Mouse (Mus musculus): Measurements from ENCODE around the gene 4930452B06Rik. TPM values are rescaled to one million over a fixed set of nuclear protein-coding genes. Genes with fewer than 3 reads are reported as not detected.
"Not testable (repeated sequence)": the region's sequence is repeated elsewhere in the genome, so short reads cannot be mapped to it uniquely, and the experiment has no call there.

The 4930452B06Rik gene
- polyA plus RNA-seq, 1 experiment from 2014 or later, result 11.9 TPM

DNA sequence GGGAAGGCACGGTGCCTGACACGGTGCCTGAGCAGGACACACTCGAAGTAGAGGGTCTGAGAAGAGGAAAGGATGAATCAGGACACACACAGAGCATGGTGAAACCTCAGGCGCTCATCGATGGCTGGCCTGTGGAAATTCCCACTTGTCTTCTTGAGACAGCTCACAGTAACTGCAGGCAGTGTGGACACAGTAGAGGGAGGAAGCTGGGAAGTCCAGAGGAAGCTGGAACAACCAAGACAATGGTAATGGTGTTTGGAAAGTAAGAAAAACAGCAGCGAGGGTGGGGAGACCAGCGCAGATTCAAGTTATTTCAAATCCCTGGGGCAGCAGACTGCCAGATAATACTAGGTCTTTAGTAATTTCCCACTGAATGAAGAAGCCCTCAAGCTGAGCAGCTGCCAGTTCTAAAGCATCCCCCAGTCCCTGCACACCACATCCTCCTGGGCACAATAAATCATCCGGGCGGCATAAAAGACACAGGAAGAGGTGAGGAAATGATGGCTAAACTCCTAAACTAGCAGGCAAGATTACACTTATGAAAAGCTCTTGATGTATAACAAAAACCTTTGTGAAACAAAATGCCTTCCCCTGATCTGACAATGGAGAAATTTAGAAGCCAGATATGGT, 24.3 kb downstream of the 4930452B06Rik start:
- Histone ChIP-seq H3K27ac (ENCODE audit: low read depth) (0 out of 2 replicates have a peak overlapping the region, but pooled peaks have one; percentile 8), H3K27me3 (ENCODE audit: insufficient read depth, low read length) (no peaks in the 10 kb centered on the region), H3K9ac (no peak overlapping the region), H3K36me3 (ENCODE audit: insufficient read depth) (no peaks in the 10 kb centered on the region), H3K4me1 (ENCODE audit: insufficient read depth) (no peaks in the 10 kb centered on the region), H3K4me3 (ENCODE audit: low read depth, low read length) (no peak overlapping the region), H3K4me2 (no peak overlapping the region), H3K9me3 (ENCODE audit: low read depth, low read length) (no peaks in the 10 kb centered on the region)
- ATAC-seq (ENCODE audit: insufficient read depth) (no peak), DNase-seq (peak; percentile 31)
- no peak for TF ChIP-seq CTCF (IDR thresholded peaks at IDR 0.05; ENCODE audit: low read depth)
- WGBS, result 67% methylated on average over 9 of the region's 9 CpGs

DNA sequence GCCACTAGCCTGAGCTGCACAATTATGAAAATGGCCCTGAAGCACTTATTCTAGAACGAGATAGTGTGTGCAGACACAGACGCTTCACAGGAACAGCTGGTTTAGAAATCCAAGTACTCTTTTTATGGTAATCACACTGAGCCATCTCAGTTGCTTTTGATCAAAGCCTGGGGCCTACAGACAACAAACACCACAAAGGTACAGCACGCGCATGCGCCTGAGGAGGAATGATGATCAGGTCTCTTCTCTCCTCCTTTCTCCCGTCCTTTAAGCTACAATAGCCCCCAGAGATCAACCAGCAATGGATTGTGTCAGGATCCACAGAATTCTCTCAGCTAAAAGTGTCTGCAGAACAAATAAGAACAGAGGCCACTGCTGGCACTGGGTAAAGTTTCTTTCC, 33.8 kb downstream of the 4930452B06Rik start:
- whole genome bisulfite sequencing, result 84% methylated on average over 6 of the region's 6 CpGs
- Histone ChIP-seq H3K9ac (no peak overlapping the region), H3K4me1 (ENCODE audit: insufficient read depth) (no peaks in the 10 kb centered on the region), H3K27me3 (ENCODE audit: insufficient read depth, low read length) (no peaks in the 10 kb centered on the region), H3K4me2 (no peak overlapping the region), H3K36me3 (ENCODE audit: insufficient read depth) (no peaks in the 10 kb centered on the region), H3K27ac (ENCODE audit: low read depth) (no peak overlapping the region), H3K4me3 (ENCODE audit: low read depth, low read length) (no peak overlapping the region), H3K9me3 (ENCODE audit: low read depth, low read length) (no peaks in the 10 kb centered on the region)
- ATAC-seq (ENCODE audit: insufficient read depth) (no peak), DNase-seq (no peak)
- no peak for TF ChIP-seq CTCF (IDR thresholded peaks at IDR 0.05; ENCODE audit: low read depth)

DNA sequence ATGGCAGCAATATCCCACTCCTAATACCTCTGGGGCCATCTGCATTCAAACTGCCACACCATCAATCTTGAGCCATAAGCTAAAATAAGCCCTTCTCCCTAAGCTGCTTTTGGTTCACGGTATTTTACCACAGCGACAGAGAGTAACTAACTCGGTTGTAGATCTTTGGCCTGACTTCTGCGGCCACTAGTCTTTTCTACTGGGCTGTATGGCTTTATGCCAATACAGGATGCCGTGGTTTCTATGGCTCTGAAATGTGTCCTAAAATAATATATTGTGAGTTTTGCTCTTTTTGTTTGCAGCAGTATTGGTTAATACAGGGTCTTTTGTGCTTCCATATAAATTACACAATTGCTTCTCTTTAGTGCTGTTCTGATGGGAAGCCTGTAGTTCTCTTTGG, 37.6 kb downstream of the 4930452B06Rik start:
- Histone ChIP-seq H3K27me3 (ENCODE audit: insufficient read depth, low read length) (no peaks in the 10 kb centered on the region), H3K4me2 (no peak overlapping the region), H3K9ac (no peak overlapping the region), H3K9me3 (ENCODE audit: low read depth, low read length) (no peaks in the 10 kb centered on the region), H3K4me3 (ENCODE audit: low read depth, low read length) (no peak overlapping the region), H3K36me3 (ENCODE audit: insufficient read depth) (no peaks in the 10 kb centered on the region), H3K4me1 (ENCODE audit: insufficient read depth) (no peaks in the 10 kb centered on the region), H3K27ac (ENCODE audit: low read depth) (no peak overlapping the region)
- ATAC-seq (ENCODE audit: insufficient read depth) (no peak), DNase-seq (no peak)
- no peak for TF ChIP-seq CTCF (IDR thresholded peaks at IDR 0.05; ENCODE audit: low read depth)
- WGBS, result 66% methylated on average over 5 of the region's 5 CpGs

GRCm38 (mm10) chr14:8627481-8627880, 38.6 kb downstream of the 4930452B06Rik start:
- DNase-seq, result no peak
- TF ChIP-seq CTCF (IDR thresholded peaks at IDR 0.05; ENCODE audit: low read depth), result no peak
- Histone ChIP-seq H3K9ac (no peak overlapping the region), H3K36me3 (ENCODE audit: insufficient read depth) (no peaks in the 10 kb centered on the region), H3K4me3 (ENCODE audit: low read depth, low read length) (no peak overlapping the region), H3K4me2 (no peak overlapping the region), H3K9me3 (ENCODE audit: low read depth, low read length) (no peaks in the 10 kb centered on the region), H3K4me1 (ENCODE audit: insufficient read depth) (no peaks in the 10 kb centered on the region), H3K27ac (ENCODE audit: low read depth) (no peak overlapping the region), H3K27me3 (ENCODE audit: insufficient read depth, low read length) (no peaks in the 10 kb centered on the region)
- no peak for ATAC-seq (ENCODE audit: insufficient read depth)
- 63% methylated on average over 4 of the region's 4 CpGs for WGBS

DNA sequence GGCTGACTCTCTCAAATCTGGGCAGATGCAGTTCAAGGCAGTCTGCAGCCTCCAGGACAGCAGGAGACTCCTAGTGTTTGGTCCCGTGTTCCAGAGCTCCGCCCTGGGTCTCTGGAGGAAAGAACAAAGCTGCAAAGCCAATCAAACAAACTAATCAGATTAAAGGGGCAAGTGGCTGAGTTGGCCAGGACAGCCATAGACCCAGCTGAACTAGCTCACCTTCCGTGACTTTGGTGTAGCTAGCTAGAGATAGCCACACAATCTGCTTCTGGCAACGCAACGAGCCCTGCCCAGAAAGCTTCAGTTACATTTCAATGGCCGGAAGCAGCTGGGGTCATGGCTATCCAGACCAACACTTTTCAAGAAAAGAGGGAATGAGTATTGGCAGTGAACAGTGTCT, 44.9 kb downstream of the 4930452B06Rik start:
- ATAC-seq (ENCODE audit: insufficient read depth) (no peak), DNase-seq (peak; percentile 31)
- H3K4me3 ChIP-seq (ENCODE audit: low read depth, low read length), result no peak overlapping the region
- no peak overlapping the region for H3K9ac ChIP-seq
- no peaks in the 10 kb centered on the region for H3K4me1 ChIP-seq (ENCODE audit: insufficient read depth)
- no peaks in the 10 kb centered on the region for H3K27me3 ChIP-seq (ENCODE audit: insufficient read depth, low read length)
- TF ChIP-seq CTCF (IDR thresholded peaks at IDR 0.05; ENCODE audit: low read depth), result no peak
- no peak overlapping the region for H3K4me2 ChIP-seq
- WGBS, result 43% methylated on average over 6 of the region's 6 CpGs
- H3K9me3 ChIP-seq (ENCODE audit: low read depth, low read length), result no peaks in the 10 kb centered on the region
- no peak overlapping the region for H3K27ac ChIP-seq (ENCODE audit: low read depth)
- H3K36me3 ChIP-seq (ENCODE audit: insufficient read depth), result no peaks in the 10 kb centered on the region

GRCm38 (mm10) chr14:8620580-8620979, 45.5 kb downstream of the 4930452B06Rik start:
- TF ChIP-seq CTCF (IDR thresholded peaks at IDR 0.05; ENCODE audit: low read depth), result no peak
- ATAC-seq (ENCODE audit: insufficient read depth) (no peak), DNase-seq (no peak)
- Histone ChIP-seq H3K4me2 (no peak overlapping the region), H3K27ac (ENCODE audit: low read depth) (no peak overlapping the region), H3K4me1 (ENCODE audit: insufficient read depth) (no peaks in the 10 kb centered on the region), H3K36me3 (ENCODE audit: insufficient read depth) (no peaks in the 10 kb centered on the region), H3K9me3 (ENCODE audit: low read depth, low read length) (no peaks in the 10 kb centered on the region), H3K9ac (no peak overlapping the region), H3K4me3 (ENCODE audit: low read depth, low read length) (no peak overlapping the region), H3K27me3 (ENCODE audit: insufficient read depth, low read length) (no peaks in the 10 kb centered on the region)
- WGBS, result 82% methylated on average over 5 of the region's 5 CpGs

DNA sequence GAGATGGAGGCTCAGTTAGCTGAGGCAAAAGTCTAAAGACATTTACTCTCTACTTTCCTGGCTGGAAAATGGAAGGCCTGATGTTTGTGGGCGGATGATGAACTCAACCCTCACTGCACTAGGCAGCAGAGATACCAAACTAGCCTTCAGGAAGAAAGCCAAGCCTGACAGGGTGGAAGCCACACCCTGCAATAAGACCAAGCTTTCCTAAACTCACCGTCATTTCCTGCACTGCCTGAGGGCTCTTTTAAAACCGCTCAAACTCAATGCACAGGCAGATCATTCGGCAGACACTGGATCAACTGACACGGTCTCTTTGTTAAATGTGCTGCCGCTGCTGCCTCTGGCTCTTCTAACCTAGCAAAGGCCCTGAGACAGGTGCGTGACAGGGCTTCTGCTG, 50.4 kb downstream of the 4930452B06Rik start:
- no peak for ATAC-seq (ENCODE audit: insufficient read depth)
- Histone ChIP-seq H3K9me3 (ENCODE audit: low read depth, low read length) (no peaks in the 10 kb centered on the region), H3K4me1 (ENCODE audit: insufficient read depth) (no peaks in the 10 kb centered on the region), H3K4me3 (ENCODE audit: low read depth, low read length) (no peak overlapping the region), H3K27me3 (ENCODE audit: insufficient read depth, low read length) (no peaks in the 10 kb centered on the region), H3K9ac (no peak overlapping the region), H3K4me2 (no peak overlapping the region), H3K36me3 (ENCODE audit: insufficient read depth) (no peaks in the 10 kb centered on the region), H3K27ac (ENCODE audit: low read depth) (no peak overlapping the region)
- 67% methylated on average over 7 of the region's 7 CpGs for WGBS
- DNase-seq, result no peak
- no peak for TF ChIP-seq CTCF (IDR thresholded peaks at IDR 0.05; ENCODE audit: low read depth)

DNA sequence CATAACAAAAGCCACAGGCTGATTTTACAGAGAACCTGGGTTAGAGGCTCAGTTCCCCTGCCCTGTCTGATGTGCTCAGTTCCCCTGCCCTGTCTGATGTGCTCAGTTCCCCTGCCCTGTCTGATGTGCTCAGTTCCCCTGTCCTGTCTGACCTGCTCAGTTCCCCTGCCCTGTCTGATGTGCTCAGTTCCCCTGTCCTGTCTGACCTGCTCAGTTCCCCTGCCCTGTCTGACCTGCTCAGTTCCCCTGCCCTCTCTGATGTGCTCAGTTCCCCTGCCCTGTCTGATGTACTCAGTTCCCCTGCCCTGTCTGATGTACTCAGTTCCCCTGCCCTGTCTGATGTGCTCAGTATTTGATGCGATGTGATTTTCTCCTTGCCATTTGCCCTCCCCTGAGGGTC, 51.6 kb downstream of the 4930452B06Rik start:
- not testable (repeated sequence) for H3K4me3 ChIP-seq (ENCODE audit: low read depth, low read length); H3K27me3 ChIP-seq (ENCODE audit: insufficient read depth, low read length); H3K9ac ChIP-seq; H3K9me3 ChIP-seq (ENCODE audit: low read depth, low read length); H3K4me2 ChIP-seq; H3K36me3 ChIP-seq (ENCODE audit: insufficient read depth); ATAC-seq (ENCODE audit: insufficient read depth); H3K27ac ChIP-seq (ENCODE audit: low read depth); H3K4me1 ChIP-seq (ENCODE audit: insufficient read depth); DNase-seq
- 78% methylated on average over 1 of the region's 1 CpGs for WGBS

Data from lung, embryonic 14.5 days (tissue).